Mouse (Mus musculus): ENCODE data around the gene Cdh16.
"Not testable (repeated sequence)": the region's sequence is repeated elsewhere in the genome, so short reads cannot be mapped to it uniquely, and the experiment has no call there.

The Cdh16 gene

DNA sequence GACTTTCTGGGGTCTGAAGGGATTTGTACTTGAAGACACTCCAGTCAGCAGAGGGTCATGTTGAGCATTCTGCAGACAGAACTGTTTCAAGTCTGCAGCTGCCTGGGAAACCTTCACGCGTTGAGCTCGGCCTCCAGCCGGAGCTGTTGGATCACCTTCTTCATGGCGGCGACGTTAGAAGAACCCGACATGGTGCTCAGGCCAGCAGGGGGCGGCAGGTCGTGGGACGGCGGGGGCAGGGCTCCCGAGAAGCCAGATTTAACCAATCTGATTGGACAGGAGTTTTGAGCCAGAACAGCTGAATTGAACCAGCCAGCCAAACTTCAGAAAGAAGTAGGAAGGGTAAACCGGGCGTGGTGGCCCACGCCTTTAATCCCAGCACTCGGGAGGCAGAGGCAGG lies 46.6 kb downstream of the Cdh16 start:
- DNase-seq (ENCODE audit: extremely low spot score, low spot score): not testable (repeated sequence)

GRCm38 (mm10) chr8:104576820-104577219 lies 47.4 kb downstream of the Cdh16 start:
- DNase-seq (ENCODE audit: extremely low spot score, low spot score): no peak

DNA sequence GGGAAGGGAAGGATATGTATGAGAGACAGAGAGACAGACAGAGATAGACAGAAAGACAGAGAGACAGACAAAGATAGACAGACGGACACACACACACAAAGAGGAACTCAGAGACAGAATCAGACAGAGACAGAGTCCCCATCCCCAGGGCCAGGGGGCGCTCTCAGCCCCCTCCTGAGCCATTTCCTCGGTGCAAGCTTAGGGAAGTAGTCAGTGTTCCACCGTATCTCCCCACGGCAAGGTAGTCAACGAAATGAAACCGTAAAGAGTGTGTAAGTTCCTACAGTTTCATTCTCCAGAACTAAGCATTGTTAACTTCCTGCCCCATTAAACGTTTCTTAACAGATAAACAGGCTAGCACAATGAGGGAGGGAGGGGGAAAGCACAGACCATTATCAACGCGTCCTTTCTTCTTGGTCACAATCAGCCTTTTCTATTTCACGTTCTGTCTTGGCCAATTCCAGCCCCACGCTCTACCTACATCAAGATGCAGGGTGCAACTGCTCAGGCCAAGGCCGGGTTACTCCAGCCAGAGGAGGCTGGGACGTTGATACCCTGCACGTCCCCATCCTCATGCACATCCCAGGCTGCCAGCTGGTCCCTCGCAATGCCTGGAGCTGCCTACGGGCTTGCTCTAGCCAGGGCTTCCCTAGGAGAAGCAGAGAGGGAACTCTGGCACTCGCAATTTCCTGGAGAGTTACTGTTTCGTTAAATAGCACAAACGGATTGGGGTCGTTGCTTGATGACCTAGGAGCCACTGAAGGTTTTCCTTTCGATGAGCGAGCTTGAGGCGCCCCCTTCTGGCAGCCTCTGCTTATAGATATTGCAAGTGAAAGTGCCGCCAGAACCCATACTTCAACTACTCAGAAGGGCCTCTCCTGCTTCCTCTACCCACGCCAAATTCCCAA lies 53.5 kb downstream of the Cdh16 start:
- DNase-seq (ENCODE audit: extremely low spot score, low spot score): peak; percentile 87

DNA sequence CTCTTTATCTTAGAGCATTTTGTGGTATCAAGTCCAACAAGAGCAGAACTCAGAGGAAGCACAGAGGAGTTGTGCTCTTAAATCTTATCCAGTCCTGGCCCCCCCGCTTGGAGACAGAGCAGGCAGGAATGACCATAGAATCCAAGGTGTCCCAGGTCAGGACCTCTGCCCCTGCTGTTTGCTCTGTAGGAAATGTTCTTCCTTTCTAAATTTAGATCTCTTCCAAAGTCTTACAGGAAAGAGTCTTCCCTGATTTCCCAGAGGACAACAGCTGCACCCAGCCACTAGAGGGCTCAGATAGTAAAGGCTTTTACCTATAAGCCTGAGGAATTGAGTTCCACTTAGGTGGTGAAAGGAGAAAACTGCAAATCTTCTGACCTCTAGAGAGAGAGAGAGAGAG lies 54.6 kb downstream of the Cdh16 start:
- DNase-seq (ENCODE audit: extremely low spot score, low spot score): no peak

GRCm38 (mm10) chr8:104565457-104565798 lies 58.8 kb downstream of the Cdh16 start:
- DNase-seq (ENCODE audit: extremely low spot score, low spot score): no peak

DNA sequence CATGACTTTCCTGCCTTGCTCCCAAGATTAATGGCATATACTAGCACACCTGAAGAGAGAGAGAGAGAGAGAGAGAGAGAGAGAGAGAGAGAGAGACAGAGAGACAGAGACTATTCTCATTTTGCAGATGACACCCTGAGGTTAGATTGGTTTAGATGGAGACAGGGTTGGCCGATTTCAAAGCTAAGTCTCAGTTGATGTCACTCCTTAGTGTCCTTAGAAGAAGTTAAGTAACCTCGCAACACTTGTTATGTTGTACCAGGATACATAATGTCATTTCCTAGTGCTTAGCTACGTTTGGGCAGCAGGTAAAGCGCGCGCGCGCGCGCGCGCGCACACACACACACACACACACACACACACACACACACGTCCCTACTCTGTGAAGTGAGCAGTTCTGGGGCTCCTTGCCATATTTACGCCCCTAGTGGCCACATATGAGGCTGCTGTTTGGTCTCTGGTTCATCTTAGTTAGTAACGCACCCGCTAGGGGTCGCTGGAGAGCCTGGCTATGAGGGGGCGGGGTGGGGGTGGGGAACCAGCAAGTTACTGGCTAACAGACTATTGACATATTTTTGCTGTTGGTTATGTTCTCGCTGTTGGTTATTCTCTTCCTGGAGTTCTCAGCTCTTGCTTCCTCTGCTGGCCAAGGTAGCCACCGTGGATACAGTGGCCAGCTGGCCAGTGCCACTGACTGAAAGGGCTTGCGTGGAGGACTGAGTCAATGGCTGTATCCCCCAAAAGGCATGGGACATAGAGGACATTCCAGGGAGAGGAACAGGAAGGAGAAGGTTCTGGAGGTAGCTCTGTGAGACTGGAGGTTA lies 59.4 kb downstream of the Cdh16 start:
- peak; percentile 87 for DNase-seq (ENCODE audit: extremely low spot score, low spot score)

GRCm38 (mm10) chr8:104560731-104561130 lies 63.5 kb downstream of the Cdh16 start:
- no peak for DNase-seq (ENCODE audit: extremely low spot score, low spot score)

DNA sequence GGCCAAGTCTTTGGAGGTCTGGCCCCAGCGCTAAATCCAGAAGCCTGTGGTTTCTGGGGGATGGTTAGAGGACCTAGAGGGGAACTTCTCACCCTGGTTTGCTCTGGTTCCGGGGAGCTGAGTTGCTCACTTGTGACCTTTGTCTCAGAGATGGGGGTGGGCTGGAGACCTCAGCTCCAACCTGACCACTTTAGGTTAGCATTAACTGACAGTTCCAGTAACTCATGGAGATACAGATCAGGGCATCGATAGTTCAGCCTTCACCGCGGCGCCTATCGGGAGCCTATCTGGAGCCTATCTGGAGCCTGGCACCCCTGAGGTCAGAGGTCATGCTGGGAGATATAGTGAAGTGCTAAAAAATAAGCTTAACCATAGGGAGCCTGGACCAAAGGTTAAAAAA lies 67.0 kb downstream of the Cdh16 start:
- DNase-seq (ENCODE audit: extremely low spot score, low spot score): no peak

DNA sequence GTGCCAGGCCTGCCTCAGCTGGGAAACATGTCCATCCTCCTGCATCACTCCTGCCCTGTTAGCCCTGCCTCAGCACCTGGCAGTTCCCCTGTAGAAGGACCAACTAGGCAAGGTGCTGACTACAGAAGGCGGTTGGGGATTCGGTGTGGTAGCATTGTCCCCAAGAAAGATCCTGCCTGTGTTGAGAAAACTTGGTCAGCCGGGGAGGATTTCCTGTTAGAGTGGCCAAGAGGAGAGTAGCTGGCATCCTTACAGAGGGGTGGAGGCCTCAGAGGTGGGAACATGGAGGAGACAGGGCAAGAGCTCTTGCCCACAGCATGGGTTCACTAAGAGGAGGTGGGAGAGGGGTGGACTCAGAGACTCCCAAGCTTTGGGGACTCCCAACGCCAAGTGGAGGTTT lies 69.0 kb downstream of the Cdh16 start:
- no peak for DNase-seq (ENCODE audit: extremely low spot score, low spot score)

All from neural tube, embryonic 10.5 days (tissue).